Mouse (Mus musculus): ENCODE measurements at regions not wholly inside any gene's neighbourhood (a gene's known extent, or its start where the extent isn't known, plus 50 kb on each side); places are given as distances from the start of the nearest gene placed in this dataset.
A peak's percentile ranks its signal among the peaks of the same experiment; 100 is the strongest.

GRCm38 (mm10) chr8:92008616-92009610, 207.0 kb upstream of the Irx3 start:
- no peak for DNase-seq (ENCODE audit: extremely low read depth, insufficient read length, low spot score)

DNA sequence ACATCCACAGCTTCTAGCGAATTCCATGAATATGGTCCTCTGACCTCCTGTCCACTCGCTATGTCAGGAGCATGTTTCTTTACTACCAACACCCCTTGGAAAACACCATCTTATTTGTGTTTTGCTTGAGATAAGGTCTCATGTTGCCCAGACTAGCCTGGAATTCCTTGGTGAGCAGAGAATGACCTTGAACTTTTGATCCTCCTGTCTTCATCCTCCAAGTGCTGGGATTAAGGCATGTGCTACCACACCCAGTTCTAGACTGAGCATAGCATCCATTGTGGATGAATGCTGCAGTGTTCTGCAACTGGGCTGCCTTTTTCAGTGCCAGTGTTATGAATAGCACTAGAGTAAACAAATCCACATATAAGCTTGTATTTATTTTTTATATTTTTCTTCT, 203.2 kb upstream of the Irx3 start:
- DNase-seq (ENCODE audit: extremely low read depth, insufficient read length, low spot score) = no peak

DNA sequence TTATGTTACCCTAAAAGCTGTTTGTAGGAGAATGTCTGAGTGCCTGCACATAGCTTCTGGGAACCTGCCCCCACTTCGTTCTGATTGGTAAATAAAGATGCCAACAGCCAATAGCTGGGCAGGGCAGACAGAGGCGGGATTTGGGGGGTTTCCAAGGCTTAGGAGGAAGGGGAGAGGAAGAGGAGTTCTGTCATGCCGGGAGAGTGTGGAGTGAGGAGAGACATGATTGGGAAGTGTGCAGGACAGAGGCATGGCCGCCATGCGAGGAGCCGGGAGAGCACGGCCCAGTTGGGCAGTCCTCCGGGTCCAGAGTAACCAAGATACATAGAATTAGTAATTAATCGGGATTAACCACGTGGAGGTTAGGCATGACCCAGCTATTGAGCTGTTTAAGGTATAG, 202.7 kb upstream of the Irx3 start:
- DNase-seq (ENCODE audit: extremely low read depth, insufficient read length, low spot score) = no peak

- DNase-seq (ENCODE audit: extremely low read depth, insufficient read length, low spot score) = no peak
Observed at GRCm38 (mm10) chr8:92000368-92000767, 198.5 kb upstream of the Irx3 start.

- DNase-seq (ENCODE audit: extremely low read depth, insufficient read length, low spot score) = no peak
Observed at GRCm38 (mm10) chr8:91999661-92000060, 197.8 kb upstream of the Irx3 start.

GRCm38 (mm10) chr8:91999189-91999588, 197.3 kb upstream of the Irx3 start:
- peak; percentile 38 for DNase-seq (ENCODE audit: extremely low read depth, insufficient read length, low spot score)

DNA sequence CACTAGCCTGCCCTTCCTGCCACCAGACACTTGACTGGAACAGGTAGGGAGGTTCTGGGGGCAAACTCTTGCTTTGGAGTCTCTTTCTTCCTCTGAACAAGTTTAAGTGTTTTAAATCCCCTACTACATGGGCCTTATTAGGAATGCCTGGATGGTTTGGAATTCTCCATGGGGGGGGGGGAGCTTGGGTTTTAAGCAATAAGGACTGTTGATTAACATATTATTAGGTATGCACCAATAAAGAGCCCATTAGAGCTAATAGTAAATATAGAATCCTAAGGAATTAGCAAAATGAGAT, 196.0 kb upstream of the Irx3 start:
- no peak for DNase-seq (ENCODE audit: extremely low read depth, insufficient read length, low spot score)

DNA sequence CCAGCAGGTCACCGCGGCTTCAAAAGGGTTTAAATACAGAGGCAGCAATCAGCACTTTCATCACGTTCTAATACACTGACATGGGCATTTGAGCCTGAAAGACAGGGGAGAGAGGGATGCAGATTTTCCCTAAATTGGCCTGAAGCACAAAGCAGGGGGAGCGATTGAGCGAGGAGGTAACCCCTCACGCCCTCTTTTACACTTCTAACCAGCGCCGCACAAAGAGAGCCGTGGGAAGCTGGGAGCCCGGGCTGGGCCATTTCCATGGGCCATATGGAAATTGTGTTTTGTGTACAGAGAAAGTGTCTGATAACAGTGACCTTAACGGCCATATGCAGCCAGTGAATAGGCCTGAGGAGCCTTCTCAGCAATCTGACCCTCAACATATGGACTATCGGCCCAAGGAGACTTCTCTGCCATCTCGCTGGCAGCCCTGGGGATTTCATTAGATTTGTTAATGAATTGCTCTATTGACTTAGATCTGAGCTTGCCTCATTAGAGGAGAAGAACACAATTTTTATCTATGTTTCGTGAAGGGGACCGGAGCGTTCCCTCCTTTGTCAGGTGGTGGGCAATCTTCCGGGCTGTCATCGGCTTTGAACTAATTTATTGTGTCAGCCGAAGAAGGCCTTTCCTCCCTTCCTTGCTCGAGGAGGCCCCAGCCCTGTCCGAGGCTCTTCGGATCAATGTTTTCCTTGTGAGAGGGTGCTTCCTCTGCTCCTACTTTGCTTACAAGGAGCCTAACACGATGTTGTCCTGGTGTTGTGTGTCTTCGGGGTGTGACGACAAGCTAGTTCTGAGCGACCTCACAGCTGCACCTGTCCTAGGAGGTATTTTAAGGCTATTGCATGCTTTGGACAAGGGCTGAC, 195.4 kb upstream of the Irx3 start:
- DNase-seq (ENCODE audit: extremely low read depth, insufficient read length, low spot score) = no peak

DNA sequence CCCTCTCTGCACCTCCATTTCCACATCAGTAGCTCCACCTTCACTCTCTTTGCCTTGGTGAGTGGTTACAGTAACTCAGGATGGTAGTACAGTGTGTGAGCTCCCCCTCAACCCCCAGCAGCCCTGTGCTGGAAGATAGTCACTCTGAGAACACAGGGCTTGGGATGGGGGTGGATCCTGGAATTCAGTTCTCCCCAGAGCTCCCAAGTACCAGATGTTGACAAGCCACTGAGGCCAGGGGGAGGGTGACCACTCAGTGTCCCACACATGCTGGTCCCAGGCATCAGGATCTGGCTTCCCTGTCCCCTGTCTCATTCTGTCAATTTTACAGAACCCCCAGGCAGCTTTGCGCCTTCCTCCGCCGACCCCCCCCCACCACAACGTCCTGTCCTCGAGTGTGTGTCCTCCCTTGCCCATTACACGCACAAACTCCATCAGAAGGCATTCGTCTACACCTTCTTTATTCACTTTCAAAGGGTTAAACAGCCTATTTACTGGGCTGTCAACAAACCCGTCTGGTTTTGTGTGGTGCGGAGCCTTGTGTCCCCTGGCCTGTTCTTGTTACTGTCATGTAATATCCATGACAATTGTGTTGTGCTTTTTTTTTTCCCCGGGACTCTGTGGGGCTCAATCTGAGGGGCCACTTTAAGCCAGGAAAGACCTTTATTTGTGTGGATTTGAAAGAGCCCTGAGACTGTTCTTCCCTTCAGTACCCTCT, 194.6 kb upstream of the Irx3 start:
- no peak for DNase-seq (ENCODE audit: extremely low read depth, insufficient read length, low spot score)

DNA sequence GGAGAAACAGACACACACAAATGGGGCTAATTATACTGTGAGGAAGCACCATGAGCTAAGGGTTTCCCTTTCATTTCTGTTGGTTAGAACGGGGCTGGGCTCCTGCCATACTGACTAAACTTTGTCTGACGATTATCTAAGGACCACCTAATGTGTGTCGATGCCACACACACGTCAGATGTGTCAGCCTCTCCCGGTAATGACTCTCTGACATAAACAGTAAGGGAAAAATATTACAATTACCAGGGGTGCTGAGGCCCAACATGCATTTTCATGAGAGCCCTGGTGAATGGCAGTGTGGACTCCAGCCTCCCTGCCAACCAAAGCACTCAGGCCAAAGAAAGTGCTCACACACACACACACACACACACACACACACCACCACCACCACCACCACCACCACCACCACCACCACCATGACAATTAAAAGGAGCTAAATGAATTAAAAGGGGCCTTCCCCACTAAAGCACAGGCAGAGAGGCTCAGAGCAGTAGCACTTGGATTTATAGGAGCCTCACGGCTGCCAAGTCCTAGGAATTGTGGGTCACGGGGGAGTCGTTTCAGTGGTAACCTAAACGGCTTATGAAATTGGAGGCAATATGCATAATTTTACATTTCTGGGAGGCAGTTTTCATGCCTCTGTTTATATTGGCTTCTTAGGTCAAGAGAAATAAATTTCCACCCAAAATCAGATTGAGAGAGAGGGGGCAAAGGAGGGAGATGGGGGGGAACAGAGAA, 193.7 kb upstream of the Irx3 start:
- DNase-seq (ENCODE audit: extremely low read depth, insufficient read length, low spot score) = no peak

DNA sequence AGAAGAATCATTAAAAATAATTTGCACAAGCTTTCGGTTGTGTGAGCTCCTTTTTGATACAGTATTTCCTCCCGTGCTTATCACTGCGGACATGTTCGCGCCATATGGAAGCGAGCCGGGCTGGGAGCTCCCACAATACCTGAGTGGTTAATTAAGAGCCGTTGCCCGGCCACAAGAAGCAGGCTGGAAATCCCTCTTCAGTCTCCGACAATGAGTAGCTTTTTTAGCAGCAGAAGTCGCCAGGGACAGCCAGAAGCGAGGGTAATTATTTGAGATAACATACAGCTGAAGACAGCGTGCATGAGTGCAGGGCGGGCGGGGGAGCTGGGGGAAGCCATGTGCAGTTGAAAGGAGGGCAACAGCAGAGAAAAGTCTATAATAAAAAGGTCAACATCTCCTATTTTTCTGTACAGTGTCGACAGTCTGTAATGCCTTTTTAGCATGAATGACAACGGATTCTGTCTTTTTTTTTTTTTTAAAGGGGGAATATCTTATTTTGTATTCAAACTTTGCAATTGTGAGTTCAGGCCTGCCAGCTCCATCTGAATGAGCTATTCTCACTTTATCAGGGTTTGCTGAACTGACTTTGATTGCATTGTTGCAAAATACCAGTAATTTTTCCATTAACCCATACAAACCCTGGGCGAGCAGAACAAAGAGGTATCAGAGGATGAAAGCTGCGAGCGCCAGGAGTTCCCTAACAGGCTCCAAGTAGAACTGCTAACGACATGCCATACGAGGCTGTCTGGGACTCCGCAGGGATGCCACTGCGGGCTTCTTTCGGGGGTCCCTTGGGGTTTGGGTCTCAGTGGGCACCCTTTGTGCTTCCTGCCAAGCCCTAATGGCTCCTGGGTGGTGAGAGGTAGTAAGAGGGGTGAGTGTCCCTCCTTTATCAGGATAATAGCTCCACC, 189.9 kb upstream of the Irx3 start:
- DNase-seq (ENCODE audit: extremely low read depth, insufficient read length, low spot score) = no peak

GRCm38 (mm10) chr8:91990952-91991351, 189.1 kb upstream of the Irx3 start:
- DNase-seq (ENCODE audit: extremely low read depth, insufficient read length, low spot score) = no peak

DNA sequence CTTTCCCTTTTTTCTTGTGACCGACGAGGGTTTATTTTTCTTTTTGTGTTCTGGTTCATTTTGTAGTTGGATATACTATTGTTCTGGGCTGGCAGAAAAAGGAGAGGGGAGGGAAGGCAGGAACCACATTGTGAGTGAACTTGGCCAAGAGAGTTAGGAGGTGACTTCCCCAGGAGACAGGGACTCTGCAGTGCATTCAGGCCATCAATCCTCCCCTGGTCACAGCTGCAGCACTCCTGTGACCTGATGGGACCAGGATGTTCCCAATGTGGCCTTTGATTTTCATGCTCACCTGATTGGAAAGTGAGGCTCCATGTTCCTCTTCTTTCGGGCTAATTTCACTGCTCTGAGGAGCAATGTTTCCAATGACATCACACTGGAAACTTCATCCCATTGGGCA, 188.2 kb upstream of the Irx3 start:
- no peak for DNase-seq (ENCODE audit: extremely low read depth, insufficient read length, low spot score)

- no peak for DNase-seq (ENCODE audit: extremely low read depth, insufficient read length, low spot score)
Observed at GRCm38 (mm10) chr8:91988866-91989633, 187.2 kb upstream of the Irx3 start.

DNA sequence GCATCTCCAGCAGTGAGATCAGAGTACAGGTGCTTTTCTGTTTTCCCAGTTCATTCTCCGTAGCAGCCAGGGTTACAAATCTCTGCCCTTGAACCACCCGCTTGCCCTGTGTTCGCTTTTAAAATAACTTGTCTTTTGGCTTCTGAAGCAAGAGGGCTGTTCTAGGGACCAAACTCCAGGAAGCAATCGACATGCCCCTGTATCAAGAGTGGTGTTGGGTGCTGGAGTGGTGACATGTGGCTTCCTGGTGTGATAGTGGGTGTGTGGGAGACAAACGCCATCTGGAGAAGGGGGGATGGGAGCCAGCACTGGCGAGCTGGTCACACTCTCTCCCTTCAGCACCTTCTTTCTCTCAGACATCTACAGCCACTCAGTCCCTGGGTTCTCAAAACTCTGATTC, 186.0 kb upstream of the Irx3 start:
- no peak for DNase-seq (ENCODE audit: extremely low read depth, insufficient read length, low spot score)

- no peak for DNase-seq (ENCODE audit: extremely low read depth, insufficient read length, low spot score)
Observed at GRCm38 (mm10) chr8:91983171-91983570, 181.3 kb upstream of the Irx3 start.

- no peak for DNase-seq (ENCODE audit: extremely low read depth, insufficient read length, low spot score)
Observed at GRCm38 (mm10) chr8:91976900-91977585, 175.2 kb upstream of the Irx3 start.

DNA sequence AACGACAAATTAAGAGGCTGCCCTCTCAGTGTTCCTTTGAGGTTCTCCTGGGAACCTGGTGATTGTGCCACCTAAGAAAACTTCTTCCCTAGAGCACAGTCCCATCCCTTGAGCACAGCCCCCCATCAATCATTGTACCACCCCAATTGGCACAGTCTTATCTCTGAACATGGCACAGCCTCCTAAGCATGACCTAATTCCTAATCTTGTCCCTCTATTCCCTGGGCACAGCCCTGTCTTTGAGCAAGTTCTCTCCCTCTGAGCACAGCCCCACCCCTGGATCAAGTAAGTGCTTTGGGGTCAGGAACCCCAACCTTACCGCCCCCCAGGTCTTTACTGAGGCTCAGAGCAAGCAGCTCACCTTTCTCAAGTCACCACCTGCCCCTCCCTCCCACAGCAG, 173.6 kb upstream of the Irx3 start:
- DNase-seq (ENCODE audit: extremely low read depth, insufficient read length, low spot score) = no peak
